Mouse (Mus musculus) adrenal gland (tissue): ENCODE data around the gene Fzd4.

ENCODE experiments used
- intact Hi-C: fragments of 180-260 bp; cut with DNase I; formaldehyde crosslinking; loops from one replicate; pipeline ENCODE4 v1.15.1; 2025
- long read RNA-seq, 2 experiments: library from polyadenylated mRNA; unstranded; transcript quantifications; one replicate each; pipeline ENCODE4 v2.0.0; 2020; ENCODE audit warnings: borderline replicate concordance in 1 of 2; ENCODE audit not compliant: insufficient replicate concordance in 1 of 2

Gene Fzd4
- long read RNA-seq, experiment 1, full-length matches to known transcripts, result 3 of 7 reads
- long read RNA-seq, experiment 1, partial matches to known transcripts, result 0 of 7 reads
- long read RNA-seq, experiment 1, other reads (novel, unspliced or antisense), result 4 of 7 reads
- long read RNA-seq, experiment 2, full-length matches to known transcripts, result 5 of 12 reads
- long read RNA-seq, experiment 2, partial matches to known transcripts, result 0 of 12 reads
- long read RNA-seq, experiment 2, other reads (novel, unspliced or antisense), result 7 of 12 reads

GRCm38 (mm10) chr7:89404081-89404733 is at the start of gene Fzd4, which contains the start of gene Tmem135:
Gene Fzd4, plus strand, starts transcription at chr7:89404355.
Gene Tmem135, minus strand, starts transcription at chr7:89404222.
- intact Hi-C loops, result no loop called here

GRCm38 (mm10) chr7:89355519-89356255 is 48.5 kb upstream of the Fzd4 start:
- intact Hi-C loops, result no loop called here

GRCm38 (mm10) chr7:89356307-89356706 is 47.8 kb upstream of the Fzd4 start:
- intact Hi-C loops, result no loop called here

GRCm38 (mm10) chr7:89363975-89364374 is 40.2 kb upstream of the Fzd4 start:
- intact Hi-C loops, result no loop called here

DNA sequence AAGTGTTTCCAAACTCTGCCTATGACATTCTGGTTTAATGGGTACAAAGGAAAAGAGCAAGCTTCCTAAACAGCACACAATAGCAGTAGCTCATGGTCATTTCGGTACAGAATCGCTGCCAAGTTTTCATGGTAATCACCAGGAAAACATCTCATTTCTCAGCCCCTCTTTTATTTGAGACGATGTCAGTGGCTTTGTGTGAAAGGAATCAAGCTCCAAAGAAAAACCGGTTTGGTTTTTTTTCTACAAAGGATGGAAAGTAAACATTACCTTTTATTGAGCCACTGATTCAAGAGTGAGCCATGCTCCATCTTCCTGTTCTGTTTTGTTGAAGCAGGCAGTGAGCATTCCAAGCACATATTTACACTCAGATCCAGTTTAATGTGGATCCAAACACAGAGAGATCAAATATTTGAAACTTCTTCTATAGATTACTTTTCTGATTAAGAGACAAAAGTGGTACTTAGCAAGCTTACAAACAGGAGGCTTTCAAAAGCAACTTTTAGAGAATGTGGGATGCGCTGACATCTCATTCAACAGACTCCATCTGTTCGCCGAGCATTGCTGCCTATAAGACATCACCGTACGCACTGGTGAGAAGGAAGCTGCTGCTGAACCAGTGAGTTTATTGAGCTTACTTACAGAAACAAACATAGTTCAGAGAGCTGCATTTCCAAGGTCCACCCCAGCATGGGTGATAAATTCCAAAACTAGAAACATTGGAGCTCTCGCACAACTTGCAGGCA is 38.8 kb upstream of the Fzd4 start:
- intact Hi-C loops, result no loop called here

- intact Hi-C loops, result no loop called here
Measured at GRCm38 (mm10) chr7:89367643-89368042, 36.5 kb upstream of the Fzd4 start.

- intact Hi-C loops, result loop anchor here (5.0 kb wide), 1 partner anchor 203 kb away; no protein-coding TSS in a partner anchor
Measured at GRCm38 (mm10) chr7:89370086-89370485, 34.1 kb upstream of the Fzd4 start.

DNA sequence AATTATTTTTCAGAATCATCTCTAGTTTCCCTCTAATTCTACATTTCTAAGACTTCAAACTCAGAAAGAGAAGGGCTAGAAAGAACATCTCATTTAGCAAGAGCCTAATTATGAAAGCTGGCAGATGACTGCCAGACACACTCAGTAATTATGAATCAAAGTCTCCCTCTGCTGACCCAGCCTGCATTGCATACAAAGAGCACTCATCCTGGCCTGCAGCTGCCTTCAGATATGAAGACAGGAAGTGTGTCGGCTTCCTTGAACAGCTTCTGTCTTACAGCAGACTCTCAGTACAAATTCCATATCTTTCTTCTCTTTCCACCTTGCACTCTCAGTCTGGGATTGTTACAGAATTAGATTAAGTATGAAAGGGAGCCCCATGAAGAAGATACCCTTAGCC is 33.2 kb upstream of the Fzd4 start:
- intact Hi-C loops, result loop anchor here (5.0 kb wide), 1 partner anchor 204 kb away; no protein-coding TSS in a partner anchor

DNA sequence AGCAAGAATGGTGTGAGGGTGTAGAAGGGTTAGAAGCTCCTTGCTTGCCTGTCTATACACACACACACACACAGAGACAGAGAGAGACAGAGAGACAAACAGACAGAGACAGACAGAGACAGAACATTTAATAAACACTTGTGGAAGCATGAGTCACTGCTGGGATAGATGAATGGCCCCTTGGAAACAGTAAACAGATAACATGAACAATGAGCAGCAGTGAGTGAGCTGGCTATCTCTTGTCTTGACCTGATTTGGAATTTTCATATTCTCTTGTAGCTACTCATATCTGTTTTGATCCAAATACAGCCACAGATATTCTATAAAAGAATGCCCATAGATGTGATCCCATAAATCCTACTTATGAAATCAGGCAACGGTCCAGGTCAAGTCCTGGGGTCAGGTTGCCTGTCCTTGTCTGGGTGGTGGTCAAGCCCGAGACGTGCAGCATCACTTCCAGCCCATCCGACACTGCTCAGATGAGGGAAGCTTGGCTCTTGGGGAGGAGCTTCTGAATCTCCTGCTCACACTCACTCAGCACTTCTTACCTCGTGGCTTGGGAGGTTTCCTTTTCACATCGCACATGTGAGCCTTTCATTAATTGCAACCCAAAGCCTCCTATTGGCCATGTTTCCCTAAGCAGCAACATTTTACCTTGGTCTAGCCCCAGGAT is 32.4 kb upstream of the Fzd4 start:
- intact Hi-C loops, result loop anchor here (5.0 kb wide), 1 partner anchor 204 kb away; no protein-coding TSS in a partner anchor

- intact Hi-C loops, result no loop called here
Measured at GRCm38 (mm10) chr7:89380935-89381705, 23.0 kb upstream of the Fzd4 start.

GRCm38 (mm10) chr7:89382892-89383291 is 21.3 kb upstream of the Fzd4 start:
- intact Hi-C loops, result no loop called here

GRCm38 (mm10) chr7:89388981-89389380 is 15.2 kb upstream of the Fzd4 start:
- intact Hi-C loops, result no loop called here

GRCm38 (mm10) chr7:89390660-89391059 is 13.5 kb upstream of the Fzd4 start:
- intact Hi-C loops, result no loop called here

- intact Hi-C loops, result no loop called here
Measured at GRCm38 (mm10) chr7:89391281-89391680, 12.9 kb upstream of the Fzd4 start.

- intact Hi-C loops, result no loop called here
Measured at GRCm38 (mm10) chr7:89391831-89392230, 12.3 kb upstream of the Fzd4 start.

- intact Hi-C loops, result no loop called here
Measured at GRCm38 (mm10) chr7:89392388-89392787, 11.8 kb upstream of the Fzd4 start.

DNA sequence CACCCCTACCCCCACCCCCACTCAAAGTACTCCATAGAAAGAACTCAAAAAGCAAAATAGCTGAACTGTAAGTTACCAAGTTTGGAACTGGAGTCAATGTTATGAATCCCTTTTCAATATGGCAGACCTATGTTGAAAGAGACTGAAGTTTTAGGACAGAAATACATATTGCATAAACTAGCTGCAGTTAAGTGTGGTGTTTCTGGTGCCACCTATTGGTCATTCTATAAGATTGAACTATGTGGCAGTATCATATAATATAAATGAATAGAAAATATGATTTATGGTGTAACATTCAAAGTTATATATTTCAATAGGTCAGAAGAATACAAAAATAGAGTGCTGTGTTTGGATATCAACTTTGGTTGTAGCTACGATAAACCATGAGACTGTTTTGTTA is 11.3 kb upstream of the Fzd4 start:
- intact Hi-C loops, result no loop called here

DNA sequence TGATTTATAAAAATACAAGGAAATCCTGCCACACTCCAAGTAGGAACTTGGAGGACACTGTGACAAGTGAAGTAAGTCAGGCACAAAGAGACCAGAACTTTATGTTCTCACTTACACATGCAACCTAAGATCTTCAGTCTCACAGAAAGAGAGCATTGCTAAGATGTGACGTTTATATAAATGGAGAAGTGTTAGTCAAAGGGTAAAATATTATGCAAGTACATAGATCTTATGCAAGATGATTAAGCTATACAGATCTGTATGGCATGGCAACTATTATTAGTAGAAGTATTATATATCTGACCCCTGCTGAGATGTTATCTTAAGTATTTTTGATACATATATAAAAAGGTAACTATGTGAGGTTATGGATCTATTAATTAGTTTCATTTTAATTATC is 8.8 kb upstream of the Fzd4 start:
- intact Hi-C loops, result no loop called here

GRCm38 (mm10) chr7:89396386-89396785 is 7.8 kb upstream of the Fzd4 start:
- intact Hi-C loops, result no loop called here
